Mouse (Mus musculus) hindbrain, postnatal 0 days (tissue): ENCODE measurements at regions not wholly inside any gene's neighbourhood (a gene's known extent, or its start where the extent isn't known, plus 50 kb on each side); places are given as distances from the start of the nearest gene placed in this dataset.

Source experiments
- ATAC-seq: fragments of 200-750 bp; cut with Nextera tagmentation; 2 replicates; pipeline ENCODE4 v1.8.0; 2017; ENCODE audit warnings: mild to moderate bottlenecking, moderate TSS enrichment, moderate library complexity
- DNase-seq: peaks from one replicate; pipeline ENCODE4 v3.0.0-alpha.2; 2015; ENCODE audit warnings: low spot score
- H3K27ac ChIP-seq: fragments of 300-500 bp; sonication (generic); 2 replicates; pipeline ENCODE4 v1.5.1; 2014; ENCODE audit warnings: mild to moderate bottlenecking
- H3K27me3 ChIP-seq: fragments of 300-500 bp; sonication (generic); 2 replicates; pipeline ENCODE4 v1.6.1; 2014; ENCODE audit warnings: low read length, mixed read lengths; ENCODE audit not compliant: insufficient read depth
- H3K36me3 ChIP-seq: fragments of 300-500 bp; sonication (generic); 2 replicates; pipeline ENCODE4 v1.6.1; 2014; ENCODE audit warnings: low read length, mixed read lengths; ENCODE audit not compliant: insufficient read depth
- H3K4me1 ChIP-seq: fragments of 300-500 bp; sonication (generic); 2 replicates; pipeline ENCODE4 v1.6.1; 2014; ENCODE audit warnings: antibody characterized with exemption, low read length, mixed read lengths; ENCODE audit not compliant: insufficient read depth
- H3K4me2 ChIP-seq: fragments of 300-500 bp; sonication (generic); 2 replicates; pipeline ENCODE4 v1.6.1; 2014; ENCODE audit warnings: low read depth, mild to moderate bottlenecking, low read length, moderate library complexity, mixed read lengths
- H3K4me3 ChIP-seq: fragments of 300-500 bp; sonication (generic); 2 replicates; pipeline ENCODE4 v1.5.1; 2014; ENCODE audit warnings: low read length
- H3K9ac ChIP-seq: fragments of 300-500 bp; sonication (generic); replicated peaks from 2 replicates; pipeline ENCODE4 v1.6.1; 2014; ENCODE audit warnings: mild to moderate bottlenecking, low read length, moderate library complexity, mixed read lengths
- H3K9me3 ChIP-seq: fragments of 300-500 bp; sonication (generic); 2 replicates; pipeline ENCODE4 v1.6.1; 2016; ENCODE audit warnings: low read length, mixed read lengths
- CTCF ChIP-seq: IDR thresholded peaks from 2 replicates; pipeline ENCODE4 v1.5.1; 2016; ENCODE audit warnings: antibody characterized with exemption, control low read depth, low read depth
- WGBS: fragments of 180-500 bp; shearing (Covaris S2); extraction: QIAGEN DNeasy Blood & Tissue Kit; methylation state at CpG from one replicate; pipeline ENCODE4 v1.1.7; 2014; 5-methylcytosine and 5-hydroxymethylcytosine counted together

DNA sequence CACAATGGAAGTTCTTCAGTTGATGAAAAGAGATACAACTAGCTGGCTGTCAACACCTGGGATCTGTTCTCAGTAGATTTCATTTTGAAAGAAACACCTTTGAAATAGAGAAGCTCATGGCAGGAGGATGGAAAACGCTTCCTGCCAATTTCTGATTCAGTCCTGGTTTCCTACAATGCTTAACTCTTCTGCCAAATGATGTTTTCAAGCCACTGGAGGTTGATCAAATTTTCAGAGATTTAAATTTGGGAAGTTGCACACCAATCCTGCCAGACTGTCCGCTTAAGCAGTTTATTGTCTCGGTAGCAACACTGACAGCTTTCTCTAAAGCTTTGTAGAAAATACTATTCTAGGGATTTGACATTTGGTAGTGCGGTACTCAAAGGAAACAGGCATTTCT, 251.1 kb upstream of the Sel1l start:
- Histone ChIP-seq H3K27me3 (no peaks in the 10 kb centered on the region), H3K9me3 (no peaks in the 10 kb centered on the region), H3K4me1 (no peaks in the 10 kb centered on the region), H3K9ac (no peak overlapping the region), H3K4me3 (no peak overlapping the region), H3K4me2 (no peak overlapping the region), H3K36me3 (no peaks in the 10 kb centered on the region), H3K27ac (no peak overlapping the region)
- ATAC-seq (no peak), DNase-seq (no peak)
- WGBS: 72% methylated on average over 4 of the region's 4 CpGs
- TF ChIP-seq CTCF: no peak

DNA sequence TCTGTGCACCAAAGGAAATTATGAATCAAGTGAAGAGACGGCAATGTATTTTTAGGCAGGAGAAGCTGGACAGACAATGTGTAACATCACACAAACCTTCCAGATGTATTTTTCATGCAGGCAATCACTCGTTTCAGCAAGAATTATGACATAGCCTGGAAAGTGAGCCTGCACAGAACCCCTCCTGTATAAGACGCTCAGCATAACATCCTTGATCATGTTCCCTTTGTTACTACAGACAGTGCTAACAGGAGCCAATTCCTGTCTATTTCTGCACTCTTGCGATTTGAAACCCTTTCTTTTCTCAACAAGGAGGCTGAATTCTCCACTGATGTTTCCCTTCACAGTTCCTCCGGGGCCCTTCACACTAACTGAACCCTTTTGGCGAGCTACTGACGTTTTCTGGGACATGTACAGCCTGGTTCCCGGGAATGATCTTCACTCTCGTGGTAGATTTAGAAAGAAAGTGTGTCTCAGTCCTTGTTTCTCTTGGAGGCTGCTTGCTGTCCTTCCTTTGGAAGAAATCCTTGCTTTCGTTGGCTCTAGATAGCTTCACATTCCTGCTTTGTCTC, 243.9 kb upstream of the Sel1l start:
- Histone ChIP-seq H3K9me3 (no peaks in the 10 kb centered on the region), H3K27ac (no peak overlapping the region), H3K9ac (no peak overlapping the region), H3K27me3 (no peaks in the 10 kb centered on the region), H3K4me1 (no peaks in the 10 kb centered on the region), H3K36me3 (no peaks in the 10 kb centered on the region), H3K4me3 (no peak overlapping the region), H3K4me2 (no peak overlapping the region)
- DNase-seq (no peak), ATAC-seq (no peak)
- 70% methylated on average over 10 of the region's 10 CpGs for WGBS
- no peak for TF ChIP-seq CTCF

DNA sequence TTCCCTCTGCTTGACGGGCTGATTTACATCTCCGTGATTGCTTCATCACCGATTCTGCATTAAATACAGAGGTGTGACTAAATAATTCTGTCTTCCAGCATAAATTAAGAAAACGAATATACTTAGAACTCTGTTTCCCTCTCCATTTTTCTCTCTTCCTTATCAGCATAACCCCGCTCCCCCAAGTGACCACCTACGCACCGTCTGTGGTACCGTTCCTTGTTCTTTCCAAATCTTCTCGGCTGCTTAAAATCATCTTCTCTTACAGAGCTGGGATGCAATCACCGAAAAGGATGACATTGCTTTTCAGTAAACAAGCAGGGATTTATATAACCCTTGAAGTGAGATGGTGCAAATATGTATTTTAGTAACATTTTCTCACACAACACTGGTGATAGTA, 224.3 kb upstream of the Sel1l start:
- H3K36me3 ChIP-seq: no peaks in the 10 kb centered on the region
- no peak overlapping the region for H3K27ac ChIP-seq
- 77% methylated on average over 10 of the region's 10 CpGs for WGBS
- no peaks in the 10 kb centered on the region for H3K4me1 ChIP-seq
- H3K9ac ChIP-seq: no peak overlapping the region
- no peak for DNase-seq
- no peak overlapping the region for H3K4me2 ChIP-seq
- H3K4me3 ChIP-seq: no peak overlapping the region
- H3K27me3 ChIP-seq: no peaks in the 10 kb centered on the region
- no peak for TF ChIP-seq CTCF
- H3K9me3 ChIP-seq: no peaks in the 10 kb centered on the region
- no peak for ATAC-seq

DNA sequence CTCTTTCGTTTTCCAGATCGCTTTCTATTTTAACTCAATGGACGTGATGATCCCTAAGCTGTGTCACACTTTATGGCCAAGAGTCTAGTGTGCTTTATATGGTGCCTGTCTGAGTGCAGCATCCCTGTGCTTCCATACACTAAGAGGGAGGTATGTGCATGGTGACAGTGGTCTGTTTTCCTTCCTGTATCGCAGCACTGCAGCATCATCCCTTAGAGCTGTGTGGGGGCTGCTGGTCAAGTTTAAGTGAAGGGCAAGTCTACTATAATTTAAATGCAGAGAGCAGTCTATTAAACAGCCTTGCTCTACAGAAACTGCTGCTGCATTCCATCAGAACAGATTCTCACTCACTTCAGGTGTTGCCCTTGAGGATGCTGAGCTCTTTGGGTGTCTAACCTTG, 213.8 kb upstream of the Sel1l start:
- Histone ChIP-seq H3K4me1 (no peaks in the 10 kb centered on the region), H3K9me3 (no peaks in the 10 kb centered on the region), H3K36me3 (no peaks in the 10 kb centered on the region), H3K4me2 (no peak overlapping the region), H3K9ac (no peak overlapping the region), H3K27ac (no peak overlapping the region), H3K27me3 (no peaks in the 10 kb centered on the region), H3K4me3 (no peak overlapping the region)
- no peak for TF ChIP-seq CTCF
- 94% methylated on average over 4 of the region's 4 CpGs for WGBS
- DNase-seq (no peak), ATAC-seq (no peak)

DNA sequence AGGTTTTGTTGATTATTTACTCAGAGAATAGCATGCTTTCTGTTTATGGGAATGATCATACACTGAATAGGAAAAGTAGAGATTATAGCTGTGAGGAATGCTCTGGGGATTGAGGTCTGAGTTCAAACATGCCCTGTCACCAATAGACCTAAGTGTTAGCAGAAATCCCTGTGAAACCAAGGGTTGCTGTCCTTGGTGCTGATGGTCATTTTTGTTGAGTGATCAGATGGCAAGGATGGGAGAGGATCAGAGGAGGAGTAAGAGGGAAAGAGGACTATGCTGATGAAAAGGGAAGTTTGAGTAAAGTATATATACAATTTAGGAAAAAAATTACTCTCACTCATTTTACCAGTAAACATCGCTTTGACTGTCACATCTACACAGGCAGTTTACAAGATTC, 191.5 kb upstream of the Sel1l start:
- DNase-seq (no peak), ATAC-seq (no peak)
- no peaks in the 10 kb centered on the region for H3K4me1 ChIP-seq
- H3K27ac ChIP-seq: no peak overlapping the region
- H3K4me3 ChIP-seq: no peak overlapping the region
- TF ChIP-seq CTCF: no peak
- no peaks in the 10 kb centered on the region for H3K27me3 ChIP-seq
- H3K4me2 ChIP-seq: no peak overlapping the region
- WGBS: 78% methylated on average over 1 of the region's 1 CpGs
- H3K9me3 ChIP-seq: no peaks in the 10 kb centered on the region
- H3K9ac ChIP-seq: no peak overlapping the region
- H3K36me3 ChIP-seq: no peaks in the 10 kb centered on the region

DNA sequence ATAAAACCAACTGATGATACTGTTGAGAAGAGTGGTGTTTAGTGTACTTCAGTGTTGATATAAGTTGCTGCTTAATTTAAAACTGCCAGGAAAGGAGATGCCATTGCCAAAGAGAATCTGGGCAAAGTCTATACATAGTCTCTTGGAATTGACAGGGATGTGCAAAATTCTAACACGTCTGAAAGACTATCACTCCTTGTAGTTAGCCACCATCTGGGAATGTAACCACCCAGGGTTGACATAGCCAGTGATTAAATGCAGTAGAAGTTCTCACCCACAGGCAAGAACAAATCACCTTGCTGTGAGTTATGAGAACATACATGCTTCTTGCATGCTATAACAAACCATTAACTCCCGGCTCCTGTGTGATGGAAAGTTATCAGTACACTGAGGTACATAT, 180.2 kb upstream of the Sel1l start:
- no peaks in the 10 kb centered on the region for H3K27me3 ChIP-seq
- H3K4me2 ChIP-seq: no peak overlapping the region
- H3K9ac ChIP-seq: no peak overlapping the region
- no peak overlapping the region for H3K27ac ChIP-seq
- 83% methylated on average over 2 of the region's 2 CpGs for WGBS
- no peak for DNase-seq
- H3K36me3 ChIP-seq: no peaks in the 10 kb centered on the region
- H3K4me1 ChIP-seq: no peaks in the 10 kb centered on the region
- no peak for ATAC-seq
- H3K4me3 ChIP-seq: no peak overlapping the region
- no peaks in the 10 kb centered on the region for H3K9me3 ChIP-seq
- TF ChIP-seq CTCF: no peak

DNA sequence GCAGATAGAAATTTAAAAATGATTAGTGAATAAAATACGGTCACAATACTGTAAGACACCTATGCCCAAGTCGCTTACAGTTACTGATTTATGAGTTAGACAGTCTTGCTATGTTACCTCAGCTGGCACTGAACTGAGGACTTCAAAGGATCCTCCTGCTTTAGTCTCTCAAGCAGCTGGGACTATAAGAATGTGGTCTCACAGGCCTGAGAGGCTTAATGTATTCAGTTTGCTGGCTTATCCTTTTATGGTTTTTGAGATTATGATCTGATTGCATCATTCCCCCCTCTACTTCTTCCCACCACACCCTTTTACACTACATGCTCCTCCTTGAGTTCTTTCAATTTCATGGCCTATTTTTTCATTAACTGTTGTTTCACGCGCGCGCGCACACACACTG, 179.4 kb upstream of the Sel1l start:
- ATAC-seq: no peak
- 95% methylated on average over 7 of the region's 7 CpGs for WGBS
- no peaks in the 10 kb centered on the region for H3K36me3 ChIP-seq
- no peak for DNase-seq
- H3K4me1 ChIP-seq: no peaks in the 10 kb centered on the region
- no peaks in the 10 kb centered on the region for H3K27me3 ChIP-seq
- no peak overlapping the region for H3K4me2 ChIP-seq
- H3K27ac ChIP-seq: no peak overlapping the region
- H3K9ac ChIP-seq: no peak overlapping the region
- H3K9me3 ChIP-seq: no peaks in the 10 kb centered on the region
- H3K4me3 ChIP-seq: no peak overlapping the region
- TF ChIP-seq CTCF: no peak
